Mouse (Mus musculus) MEL (cell line): Measurements from ENCODE around the gene Pde6d. TPM values are rescaled to one million over a fixed set of nuclear protein-coding genes. Genes with fewer than 3 reads are reported as not detected.

Experiments
- DNase-seq: peaks from one replicate; pipeline ENCODE4 v3.0.0; 2011; ENCODE audit warnings: low read depth, low spot score
- H3K27ac ChIP-seq: 2 replicates; pipeline ENCODE4 v1.5.1; 2012; ENCODE audit warnings: low read depth, mild to moderate bottlenecking, control low read depth, low read length, moderate library complexity; ENCODE audit not compliant: control insufficient read depth
- H3K27me3 ChIP-seq, 2 experiments: fragments of 150-350 bp in 1 of 2; sonication (generic) in 1 of 2; 2 replicates each; pipeline ENCODE4 v1.6.1; 2012; ENCODE audit warnings: low read length in 2 of 2, mild to moderate bottlenecking in 2 of 2, improper control_type of control experiment in 1 of 2, moderate library complexity in 1 of 2; ENCODE audit not compliant: insufficient read depth in 2 of 2, control insufficient read depth in 1 of 2
- H3K36me3 ChIP-seq, 2 experiments: 2 replicates each; pipeline ENCODE4 v1.6.1; 2012 to 2014; ENCODE audit warnings: low read length in 2 of 2, improper control_type of control experiment in 1 of 2, inconsistent platforms in 1 of 2, mild to moderate bottlenecking in 1 of 2; ENCODE audit not compliant: insufficient read depth in 2 of 2, control insufficient read depth in 1 of 2
- H3K4me1 ChIP-seq, 2 experiments: fragments of 150-350 bp in 1 of 2; sonication (generic) in 1 of 2; 2 replicates each; pipeline ENCODE4 v1.6.1; 2012; ENCODE audit warnings: low read length in 2 of 2, improper control_type of control experiment in 1 of 2, mild to moderate bottlenecking in 1 of 2; ENCODE audit not compliant: insufficient read depth in 2 of 2, control insufficient read depth in 1 of 2
- H3K4me3 ChIP-seq, 2 experiments: fragments of 150-350 bp in 1 of 2; sonication (generic) in 1 of 2; 2 replicates each; pipeline ENCODE4 v1.5.1; 2012; ENCODE audit warnings: low read depth in 2 of 2, low read length in 2 of 2, mild to moderate bottlenecking in 2 of 2, moderate library complexity in 2 of 2, control low read depth in 1 of 2, improper control_type of control experiment in 1 of 2; ENCODE audit not compliant: control insufficient read depth in 1 of 2, insufficient read depth in 1 of 2
- H3K79me2 ChIP-seq: 2 replicates; pipeline ENCODE4 v1.6.1; 2012; ENCODE audit warnings: mild to moderate bottlenecking, low read length, moderate library complexity; ENCODE audit not compliant: control insufficient read depth, poor library complexity, insufficient read depth
- H3K9ac ChIP-seq: 2 replicates; pipeline ENCODE4 v1.6.1; 2012; ENCODE audit warnings: low read depth, mild to moderate bottlenecking, control low read depth, low read length, moderate library complexity; ENCODE audit not compliant: control insufficient read depth, poor library complexity, severe bottlenecking
- H3K9me3 ChIP-seq: fragments of 150-350 bp; sonication (generic); replicated peaks from 2 replicates; pipeline ENCODE4 v1.6.1; 2012; ENCODE audit warnings: mild to moderate bottlenecking, low read length, improper control_type of control experiment, moderate library complexity; ENCODE audit not compliant: insufficient read depth
- BHLHE40 ChIP-seq: IDR thresholded peaks from 2 replicates; pipeline ENCODE4 v1.6.1; 2012; ENCODE audit warnings: low read depth, mild to moderate bottlenecking, inconsistent platforms, low read length, improper control_type of control experiment, borderline replicate concordance
- CHD2 ChIP-seq: IDR thresholded peaks from 2 replicates; pipeline ENCODE4 v1.6.1; 2011; ENCODE audit warnings: low read length, improper control_type of control experiment
- CTCF ChIP-seq, 3 experiments: IDR thresholded peaks in 2 of 3; conservative IDR thresholded peaks in 1 of 3; 2 replicates each; pipeline ENCODE4 v1.5.1; 2011 to 2012; ENCODE audit warnings: low read length in 3 of 3, low read depth in 2 of 3, mild to moderate bottlenecking in 2 of 3, improper control_type of control experiment in 1 of 3, inconsistent platforms in 1 of 3, mixed read lengths in 1 of 3, moderate library complexity in 1 of 3; ENCODE audit not compliant: control insufficient read depth in 1 of 3, insufficient read depth in 1 of 3, poor library complexity in 1 of 3, severe bottlenecking in 1 of 3
- E2F4 ChIP-seq: IDR thresholded peaks from 2 replicates; pipeline ENCODE4 v1.6.1; 2011; ENCODE audit warnings: low read depth, low read length, improper control_type of control experiment, borderline replicate concordance
- ELF1 ChIP-seq: IDR thresholded peaks from 2 replicates; pipeline ENCODE4 v1.6.1; 2014; ENCODE audit warnings: low read depth, mild to moderate bottlenecking, inconsistent platforms, low read length, improper control_type of control experiment, moderate library complexity
- EP300 ChIP-seq, 2 experiments: IDR thresholded peaks; 2 replicates each; pipeline ENCODE4 v1.6.1; 2011; ENCODE audit warnings: improper control_type of control experiment in 2 of 2, low read length in 2 of 2, low read depth in 1 of 2, mild to moderate bottlenecking in 1 of 2
- GABPA ChIP-seq: IDR thresholded peaks from 2 replicates; pipeline ENCODE4 v1.6.1; 2012; ENCODE audit warnings: low read depth, mild to moderate bottlenecking, inconsistent platforms, low read length, improper control_type of control experiment, moderate library complexity
- GATA1 ChIP-seq: IDR thresholded peaks from 2 replicates; pipeline ENCODE4 v1.6.1; 2011; ENCODE audit warnings: low read depth, low read length, improper control_type of control experiment
- HCFC1 ChIP-seq: IDR thresholded peaks from 2 replicates; pipeline ENCODE4 v1.6.1; 2012; ENCODE audit warnings: low read depth, mild to moderate bottlenecking, inconsistent platforms, low read length, improper control_type of control experiment, moderate library complexity
- JUND ChIP-seq: IDR thresholded peaks from 2 replicates; pipeline ENCODE4 v1.6.1; 2011; ENCODE audit warnings: low read depth, mild to moderate bottlenecking, improper control_type of control experiment, low read length
- KAT2A ChIP-seq: conservative IDR thresholded peaks from 2 replicates; pipeline ENCODE4 v1.6.1; 2012; ENCODE audit warnings: low read depth, low read length, improper control_type of control experiment, inconsistent platforms
- MAFK ChIP-seq: IDR thresholded peaks from 2 replicates; pipeline ENCODE4 v1.6.1; 2011; ENCODE audit warnings: low read depth, mild to moderate bottlenecking, low read length, improper control_type of control experiment, borderline replicate concordance
- MAX ChIP-seq: IDR thresholded peaks from 2 replicates; pipeline ENCODE4 v1.6.1; 2011; ENCODE audit warnings: low read length, improper control_type of control experiment
- MAZ ChIP-seq: IDR thresholded peaks from 2 replicates; pipeline ENCODE4 v1.6.1; 2012; ENCODE audit warnings: low read depth, mild to moderate bottlenecking, inconsistent platforms, low read length, improper control_type of control experiment
- MEF2A ChIP-seq: IDR thresholded peaks from 2 replicates; pipeline ENCODE4 v1.6.1; 2014; ENCODE audit warnings: low read depth, mild to moderate bottlenecking, inconsistent platforms, low read length, improper control_type of control experiment; ENCODE audit not compliant: poor library complexity, insufficient replicate concordance, severe bottlenecking; ENCODE audit errors: extremely low read depth
- MXI1 ChIP-seq: IDR thresholded peaks from 2 replicates; pipeline ENCODE4 v1.6.1; 2011; ENCODE audit warnings: mild to moderate bottlenecking, low read depth, low read length, improper control_type of control experiment
- MYB ChIP-seq: IDR thresholded peaks from 2 replicates; pipeline ENCODE4 v1.6.1; 2011; ENCODE audit warnings: mild to moderate bottlenecking, low read depth, low read length, improper control_type of control experiment
- MYC ChIP-seq: IDR thresholded peaks from 2 replicates; pipeline ENCODE4 v1.6.1; 2011; ENCODE audit warnings: low read depth, mild to moderate bottlenecking, low read length, improper control_type of control experiment, moderate library complexity
- NELFE ChIP-seq: IDR thresholded peaks from 2 replicates; pipeline ENCODE4 v1.6.1; 2011; ENCODE audit warnings: low read depth, low read length, improper control_type of control experiment
- NRF1 ChIP-seq: IDR thresholded peaks from 2 replicates; pipeline ENCODE4 v1.6.1; 2014; ENCODE audit warnings: low read depth, mild to moderate bottlenecking, inconsistent platforms, low read length, improper control_type of control experiment, moderate library complexity; ENCODE audit not compliant: poor library complexity, insufficient read depth, severe bottlenecking
- POLR2A ChIP-seq, 2 experiments: IDR thresholded peaks; 2 replicates each; pipeline ENCODE4 v1.6.1; 2011 to 2012; ENCODE audit warnings: low read length in 2 of 2, mild to moderate bottlenecking in 2 of 2, control low read depth in 1 of 2, improper control_type of control experiment in 1 of 2, low read depth in 1 of 2, moderate library complexity in 1 of 2; ENCODE audit not compliant: control insufficient read depth in 1 of 2, insufficient read depth in 1 of 2, poor library complexity in 1 of 2
- POLR2AphosphoS2 ChIP-seq: IDR thresholded peaks from 2 replicates; pipeline ENCODE4 v1.6.1; 2011; ENCODE audit warnings: low read length, improper control_type of control experiment
- POLR2AphosphoS5 ChIP-seq: IDR thresholded peaks from 2 replicates; pipeline ENCODE4 v1.6.1; 2012; ENCODE audit warnings: low read depth, borderline replicate concordance, mild to moderate bottlenecking, inconsistent platforms, low read length, moderate library complexity, mixed read lengths
- RAD21 ChIP-seq: IDR thresholded peaks from 2 replicates; pipeline ENCODE4 v1.6.1; 2011; ENCODE audit warnings: mild to moderate bottlenecking, low read depth, low read length, improper control_type of control experiment
- RCOR1 ChIP-seq: IDR thresholded peaks from 2 replicates; pipeline ENCODE4 v1.6.1; 2012; ENCODE audit warnings: low read depth, mild to moderate bottlenecking, inconsistent platforms, low read length, improper control_type of control experiment
- SIN3A ChIP-seq: IDR thresholded peaks from 2 replicates; pipeline ENCODE4 v1.6.1; 2012; ENCODE audit warnings: low read length, improper control_type of control experiment, inconsistent platforms
- SMC3 ChIP-seq: IDR thresholded peaks from 2 replicates; pipeline ENCODE4 v1.6.1; 2011; ENCODE audit warnings: low read depth, low read length, improper control_type of control experiment
- TAL1 ChIP-seq: IDR thresholded peaks from 2 replicates; pipeline ENCODE4 v1.6.1; 2012; ENCODE audit warnings: mild to moderate bottlenecking, inconsistent platforms, low read length, moderate library complexity, mixed read lengths
- TBP ChIP-seq: IDR thresholded peaks from 2 replicates; pipeline ENCODE4 v1.8.0; 2011; ENCODE audit warnings: low read depth, low read length, improper control_type of control experiment
- UBTF ChIP-seq: IDR thresholded peaks from 2 replicates; pipeline ENCODE4 v1.6.1; 2012; ENCODE audit warnings: low read depth, mild to moderate bottlenecking, inconsistent platforms, low read length, improper control_type of control experiment, moderate library complexity, borderline replicate concordance; ENCODE audit not compliant: insufficient read depth
- USF1 ChIP-seq: IDR thresholded peaks from 2 replicates; pipeline ENCODE4 v1.6.1; 2014; ENCODE audit warnings: low read depth, mild to moderate bottlenecking, inconsistent platforms, low read length, improper control_type of control experiment, moderate library complexity
- USF2 ChIP-seq, 2 experiments: IDR thresholded peaks; 2 replicates each; pipeline ENCODE4 v1.6.1; 2011 to 2012; ENCODE audit warnings: improper control_type of control experiment in 2 of 2, low read length in 2 of 2, borderline replicate concordance in 1 of 2, inconsistent platforms in 1 of 2, low read depth in 1 of 2, mild to moderate bottlenecking in 1 of 2; ENCODE audit not compliant: insufficient read depth in 1 of 2
- ZC3H11A ChIP-seq: IDR thresholded peaks from 2 replicates; pipeline ENCODE4 v1.6.1; 2012; ENCODE audit warnings: low read depth, mild to moderate bottlenecking, inconsistent platforms, low read length, improper control_type of control experiment
- ZKSCAN1 ChIP-seq: IDR thresholded peaks from 2 replicates; pipeline ENCODE4 v1.6.1; 2012; ENCODE audit warnings: low read depth, mild to moderate bottlenecking, inconsistent platforms, low read length, improper control_type of control experiment, moderate library complexity
- ZMIZ1 ChIP-seq: IDR thresholded peaks from 2 replicates; pipeline ENCODE4 v1.6.1; 2012; ENCODE audit warnings: low read depth, mild to moderate bottlenecking, inconsistent platforms, low read length, improper control_type of control experiment, moderate library complexity
- ZNF384 ChIP-seq: IDR thresholded peaks from 2 replicates; pipeline ENCODE4 v1.6.1; 2012; ENCODE audit warnings: low read depth, mild to moderate bottlenecking, inconsistent platforms, low read length, improper control_type of control experiment
- polyA plus RNA-seq, 2 experiments: library from polyadenylated mRNA; stranded (reverse) in 1 of 2; unstranded in 1 of 2; fragments of >175 nt in 1 of 2; fragments of >200 nt in 1 of 2; gene quantifications; 2 replicates each; pipeline versions ENCODE4 v1.2.1 to v1.2.4; 2012; ENCODE audit warnings: low replicate concordance in 2 of 2, low read depth in 1 of 2; ENCODE audit not compliant: insufficient read length in 2 of 2, insufficient read depth in 1 of 2, missing spikeins in 1 of 2
- total RNA-seq: library from RNA; depleted of rRNA; stranded (reverse); fragments of 300-350 nt; gene quantifications from 2 replicates; pipeline ENCODE4 v1.2.3, GENCODE M21; 2012

The Pde6d gene
- total and polyA plus RNA-seq, 3 experiments, result 13.4 to 79.9 TPM; not detected in 1

DNA sequence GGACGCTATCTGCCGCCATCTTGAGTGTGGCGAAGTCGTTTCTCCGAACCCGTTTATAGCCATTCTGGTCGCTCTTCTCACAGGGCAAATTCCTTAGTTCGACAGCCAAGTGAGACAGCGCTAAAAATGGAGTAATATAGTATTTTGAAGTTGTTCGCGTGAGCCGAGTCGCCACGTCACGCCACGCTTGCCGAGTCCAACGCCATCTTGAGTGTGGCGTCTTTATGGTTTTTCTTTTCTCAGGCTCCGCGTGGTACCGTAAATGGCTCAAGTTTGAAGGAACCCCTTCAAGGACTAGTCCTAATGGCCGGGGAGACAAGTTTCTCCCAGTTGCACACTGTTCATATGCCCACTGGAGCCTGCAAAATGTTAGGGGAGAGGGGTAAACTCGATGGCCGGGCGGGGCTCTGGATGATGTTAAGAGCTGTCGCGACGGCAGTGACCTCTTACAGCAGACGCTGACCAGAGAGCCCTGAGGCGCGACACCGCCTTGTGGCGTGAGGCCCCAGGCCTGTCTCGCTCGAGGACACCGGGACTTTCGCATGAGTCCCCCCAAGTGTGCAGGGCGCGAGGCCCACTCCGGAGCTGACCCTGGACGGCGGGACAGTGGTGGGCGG, 56.8 kb downstream of the Pde6d start:
- no peaks in the 10 kb centered on the region for H3K27me3 ChIP-seq
- H3K36me3 ChIP-seq, result peaks cover under 1 to 24% of the 10 kb centered on the region in 2 experiments
- peak overlapping the region; percentile 45 to 52 for H3K4me3 ChIP-seq
- H3K9ac ChIP-seq, result peak overlapping the region; percentile 88
- peaks cover 3 to 28% of the 10 kb centered on the region in 2 experiments; a peak in 3 of 4 replicates for H3K4me1 ChIP-seq
- H3K79me2 ChIP-seq, result peaks cover 42% of the 10 kb centered on the region
- H3K9me3 ChIP-seq, result no peaks in the 10 kb centered on the region
- H3K27ac ChIP-seq, result peak overlapping the region; percentile 96
- DNase-seq, result peak; percentile 86
- TF ChIP-seq POLR2AphosphoS2 (peak; percentile 58; the same call in 1 of the 2 replicates), CHD2 (no peak), KAT2A (no peak), GABPA (no peak), RAD21 (no peak), ELF1 (no peak), EP300 (IDR thresholded peaks at IDR 0.05; ENCODE audit: low read depth in 1 of 2, low read length in 2 of 2) (no peak), ZC3H11A (no peak), RCOR1 (no peak), USF1 (no peak), ZNF384 (no peak), SIN3A (peak; percentile 46), JUND (no peak), NELFE (no peak; the same call in 1 of the 2 replicates), BHLHE40 (no peak), MYC (no peak; the same call in 1 of the 2 replicates), ZMIZ1 (peak; percentile 30; the same call in 1 of the 2 replicates), NRF1 (no peak), GATA1 (no peak), SMC3 (no peak), E2F4 (peak; percentile 15; the same call in 1 of the 2 replicates), MAX (0 out of 2 replicates have a peak, but pooled peaks have one; percentile 18), MXI1 (peak; percentile 48; the same call in 1 of the 2 replicates), MYB (no peak), TAL1 (no peak), CTCF (IDR thresholded peaks at IDR 0.05 in 2 of 3, conservative IDR thresholded peaks at IDR 0.05 in 1 of 3; ENCODE audit: control insufficient read depth in 1 of 3, insufficient read depth in 1 of 3, low read depth in 2 of 3, low read length in 3 of 3, poor library complexity in 1 of 3, severe bottlenecking in 1 of 3) (peak in 1 of 3 experiments; percentile 6; a peak in 1 of 6 replicates), HCFC1 (no peak), MAFK (no peak), POLR2A (IDR thresholded peaks at IDR 0.05; ENCODE audit: control insufficient read depth in 1 of 2, insufficient read depth in 1 of 2, low read depth in 1 of 2, low read length in 2 of 2, poor library complexity in 1 of 2) (peak in 1 of 2 experiments; percentile 56; a peak in 2 of 4 replicates), POLR2AphosphoS5 (no peak), MEF2A (no peak), MAZ (0 out of 2 replicates have a peak, but pooled peaks have one; percentile 7), ZKSCAN1 (no peak), USF2 (IDR thresholded peaks at IDR 0.05; ENCODE audit: borderline replicate concordance in 1 of 2, insufficient read depth in 1 of 2, low read depth in 1 of 2, low read length in 2 of 2) (no peak), TBP (peak; percentile 95), UBTF (0 out of 2 replicates have a peak, but pooled peaks have one; percentile 23)
